Mouse (Mus musculus): ENCODE results near the gene Adamts15. TPM values are rescaled to one million over a fixed set of nuclear protein-coding genes. Genes with fewer than 3 reads are reported as not detected.

Adamts15 gene
- total and polyA plus RNA-seq, 2 experiments from 2014 or later: 2.5 to 10.9 TPM

- H3K4me1 ChIP-seq (ENCODE audit: insufficient read depth): no peaks in the 10 kb centered on the region
- TF ChIP-seq CTCF (IDR thresholded peaks at IDR 0.05; ENCODE audit: low read depth): no peak
- no peak for ATAC-seq
These were observed 72.8 kb downstream of the Adamts15 start for GRCm38 (mm10) chr9:30849444-30849843.

More at GRCm38 (mm10) chr9:30849444-30849843, 72.8 kb downstream of the Adamts15 start:
- Histone ChIP-seq H3K36me3 (ENCODE audit: insufficient read depth) (no peaks in the 10 kb centered on the region), H3K9me3 (ENCODE audit: low read length) (no peaks in the 10 kb centered on the region), H3K9ac (no peak overlapping the region), H3K27ac (ENCODE audit: low read depth, low read length) (no peak overlapping the region), H3K4me2 (ENCODE audit: low read depth) (no peak overlapping the region), H3K4me3 (ENCODE audit: low read depth, low read length) (no peak overlapping the region), H3K27me3 (ENCODE audit: insufficient read depth, low read length) (no peaks in the 10 kb centered on the region)
- WGBS: 94% methylated on average over 8 of the region's 8 CpGs
- DNase-seq: no peak

Other genes with a start within 250 kb of the Adamts15 start
- 2.9 and 3.0 TPM in 2 replicates for gene Adamts8, start 20.1 kb upstream of the Adamts15 start, total RNA-seq (2014; rRNA removed)
- gene Adamts8, start 20.1 kb upstream of the Adamts15 start, polyA plus RNA-seq (2015; fragmentation: Nextera tagmentation; extraction: Ambion mirVana): 1.7 and 1.8 TPM in 2 replicates
- gene Zbtb44, start 108.2 kb upstream of the Adamts15 start, total RNA-seq (2014; rRNA removed): 20.2 and 22.1 TPM in 2 replicates
- gene Zbtb44, start 108.2 kb upstream of the Adamts15 start, polyA plus RNA-seq (2015; fragmentation: Nextera tagmentation; extraction: Ambion mirVana): 3.2 and 5.3 TPM in 2 replicates
- 0.38 and 0.81 TPM in 2 replicates for gene St14, start 209.4 kb upstream of the Adamts15 start, total RNA-seq (2014; rRNA removed)
- gene St14, start 209.4 kb upstream of the Adamts15 start, polyA plus RNA-seq (2015; fragmentation: Nextera tagmentation; extraction: Ambion mirVana): 0.35 and 0.44 TPM in 2 replicates

All from forebrain, postnatal 0 days (tissue).